Mouse (Mus musculus) MEL (cell line): Measurements from ENCODE around the gene Ddost. TPM values are rescaled to one million over a fixed set of nuclear protein-coding genes. Genes with fewer than 3 reads are reported as not detected.

Experiments
- DNase-seq: peaks from one replicate; pipeline ENCODE4 v3.0.0; 2011; ENCODE audit warnings: low read depth, low spot score
- H3K27ac ChIP-seq: 2 replicates; pipeline ENCODE4 v1.5.1; 2012; ENCODE audit warnings: low read depth, mild to moderate bottlenecking, control low read depth, low read length, moderate library complexity; ENCODE audit not compliant: control insufficient read depth
- H3K27me3 ChIP-seq, 2 experiments: fragments of 150-350 bp in 1 of 2; sonication (generic) in 1 of 2; 2 replicates each; pipeline ENCODE4 v1.6.1; 2012; ENCODE audit warnings: low read length in 2 of 2, mild to moderate bottlenecking in 2 of 2, improper control_type of control experiment in 1 of 2, moderate library complexity in 1 of 2; ENCODE audit not compliant: insufficient read depth in 2 of 2, control insufficient read depth in 1 of 2
- H3K36me3 ChIP-seq, 2 experiments: 2 replicates each; pipeline ENCODE4 v1.6.1; 2012 to 2014; ENCODE audit warnings: low read length in 2 of 2, improper control_type of control experiment in 1 of 2, inconsistent platforms in 1 of 2, mild to moderate bottlenecking in 1 of 2; ENCODE audit not compliant: insufficient read depth in 2 of 2, control insufficient read depth in 1 of 2
- H3K4me1 ChIP-seq, 2 experiments: fragments of 150-350 bp in 1 of 2; sonication (generic) in 1 of 2; 2 replicates each; pipeline ENCODE4 v1.6.1; 2012; ENCODE audit warnings: low read length in 2 of 2, improper control_type of control experiment in 1 of 2, mild to moderate bottlenecking in 1 of 2; ENCODE audit not compliant: insufficient read depth in 2 of 2, control insufficient read depth in 1 of 2
- H3K4me3 ChIP-seq, 2 experiments: fragments of 150-350 bp in 1 of 2; sonication (generic) in 1 of 2; 2 replicates each; pipeline ENCODE4 v1.5.1; 2012; ENCODE audit warnings: low read depth in 2 of 2, low read length in 2 of 2, mild to moderate bottlenecking in 2 of 2, moderate library complexity in 2 of 2, control low read depth in 1 of 2, improper control_type of control experiment in 1 of 2; ENCODE audit not compliant: control insufficient read depth in 1 of 2, insufficient read depth in 1 of 2
- H3K79me2 ChIP-seq: 2 replicates; pipeline ENCODE4 v1.6.1; 2012; ENCODE audit warnings: mild to moderate bottlenecking, low read length, moderate library complexity; ENCODE audit not compliant: control insufficient read depth, poor library complexity, insufficient read depth
- H3K9ac ChIP-seq: 2 replicates; pipeline ENCODE4 v1.6.1; 2012; ENCODE audit warnings: low read depth, mild to moderate bottlenecking, control low read depth, low read length, moderate library complexity; ENCODE audit not compliant: control insufficient read depth, poor library complexity, severe bottlenecking
- H3K9me3 ChIP-seq: fragments of 150-350 bp; sonication (generic); replicated peaks from 2 replicates; pipeline ENCODE4 v1.6.1; 2012; ENCODE audit warnings: mild to moderate bottlenecking, low read length, improper control_type of control experiment, moderate library complexity; ENCODE audit not compliant: insufficient read depth
- BHLHE40 ChIP-seq: IDR thresholded peaks from 2 replicates; pipeline ENCODE4 v1.6.1; 2012; ENCODE audit warnings: low read depth, mild to moderate bottlenecking, inconsistent platforms, low read length, improper control_type of control experiment, borderline replicate concordance
- CHD1 ChIP-seq: IDR thresholded peaks from 2 replicates; pipeline ENCODE4 v1.6.1; 2012; ENCODE audit warnings: low read depth, mild to moderate bottlenecking, inconsistent platforms, low read length, improper control_type of control experiment
- CTCF ChIP-seq, 3 experiments: IDR thresholded peaks in 2 of 3; conservative IDR thresholded peaks in 1 of 3; 2 replicates each; pipeline ENCODE4 v1.5.1; 2011 to 2012; ENCODE audit warnings: low read length in 3 of 3, low read depth in 2 of 3, mild to moderate bottlenecking in 2 of 3, improper control_type of control experiment in 1 of 3, inconsistent platforms in 1 of 3, mixed read lengths in 1 of 3, moderate library complexity in 1 of 3; ENCODE audit not compliant: control insufficient read depth in 1 of 3, insufficient read depth in 1 of 3, poor library complexity in 1 of 3, severe bottlenecking in 1 of 3
- HCFC1 ChIP-seq: IDR thresholded peaks from 2 replicates; pipeline ENCODE4 v1.6.1; 2012; ENCODE audit warnings: low read depth, mild to moderate bottlenecking, inconsistent platforms, low read length, improper control_type of control experiment, moderate library complexity
- JUND ChIP-seq: IDR thresholded peaks from 2 replicates; pipeline ENCODE4 v1.6.1; 2011; ENCODE audit warnings: low read depth, mild to moderate bottlenecking, improper control_type of control experiment, low read length
- MAX ChIP-seq: IDR thresholded peaks from 2 replicates; pipeline ENCODE4 v1.6.1; 2011; ENCODE audit warnings: low read length, improper control_type of control experiment
- MAZ ChIP-seq: IDR thresholded peaks from 2 replicates; pipeline ENCODE4 v1.6.1; 2012; ENCODE audit warnings: low read depth, mild to moderate bottlenecking, inconsistent platforms, low read length, improper control_type of control experiment
- MEF2A ChIP-seq: IDR thresholded peaks from 2 replicates; pipeline ENCODE4 v1.6.1; 2014; ENCODE audit warnings: low read depth, mild to moderate bottlenecking, inconsistent platforms, low read length, improper control_type of control experiment; ENCODE audit not compliant: poor library complexity, insufficient replicate concordance, severe bottlenecking; ENCODE audit errors: extremely low read depth
- MYB ChIP-seq: IDR thresholded peaks from 2 replicates; pipeline ENCODE4 v1.6.1; 2011; ENCODE audit warnings: mild to moderate bottlenecking, low read depth, low read length, improper control_type of control experiment
- NRF1 ChIP-seq: IDR thresholded peaks from 2 replicates; pipeline ENCODE4 v1.6.1; 2014; ENCODE audit warnings: low read depth, mild to moderate bottlenecking, inconsistent platforms, low read length, improper control_type of control experiment, moderate library complexity; ENCODE audit not compliant: poor library complexity, insufficient read depth, severe bottlenecking
- POLR2AphosphoS5 ChIP-seq: IDR thresholded peaks from 2 replicates; pipeline ENCODE4 v1.6.1; 2012; ENCODE audit warnings: low read depth, borderline replicate concordance, mild to moderate bottlenecking, inconsistent platforms, low read length, moderate library complexity, mixed read lengths
- RCOR1 ChIP-seq: IDR thresholded peaks from 2 replicates; pipeline ENCODE4 v1.6.1; 2012; ENCODE audit warnings: low read depth, mild to moderate bottlenecking, inconsistent platforms, low read length, improper control_type of control experiment
- TAL1 ChIP-seq: IDR thresholded peaks from 2 replicates; pipeline ENCODE4 v1.6.1; 2012; ENCODE audit warnings: mild to moderate bottlenecking, inconsistent platforms, low read length, moderate library complexity, mixed read lengths
- TCF12 ChIP-seq: IDR thresholded peaks from 2 replicates; pipeline ENCODE4 v1.6.1; 2014; ENCODE audit warnings: low read depth, mild to moderate bottlenecking, inconsistent platforms, low read length, improper control_type of control experiment, moderate library complexity
- USF2 ChIP-seq, 2 experiments: IDR thresholded peaks; 2 replicates each; pipeline ENCODE4 v1.6.1; 2011 to 2012; ENCODE audit warnings: improper control_type of control experiment in 2 of 2, low read length in 2 of 2, borderline replicate concordance in 1 of 2, inconsistent platforms in 1 of 2, low read depth in 1 of 2, mild to moderate bottlenecking in 1 of 2; ENCODE audit not compliant: insufficient read depth in 1 of 2
- ZC3H11A ChIP-seq: IDR thresholded peaks from 2 replicates; pipeline ENCODE4 v1.6.1; 2012; ENCODE audit warnings: low read depth, mild to moderate bottlenecking, inconsistent platforms, low read length, improper control_type of control experiment
- ZKSCAN1 ChIP-seq: IDR thresholded peaks from 2 replicates; pipeline ENCODE4 v1.6.1; 2012; ENCODE audit warnings: low read depth, mild to moderate bottlenecking, inconsistent platforms, low read length, improper control_type of control experiment, moderate library complexity
- ZMIZ1 ChIP-seq: IDR thresholded peaks from 2 replicates; pipeline ENCODE4 v1.6.1; 2012; ENCODE audit warnings: low read depth, mild to moderate bottlenecking, inconsistent platforms, low read length, improper control_type of control experiment, moderate library complexity
- ZNF384 ChIP-seq: IDR thresholded peaks from 2 replicates; pipeline ENCODE4 v1.6.1; 2012; ENCODE audit warnings: low read depth, mild to moderate bottlenecking, inconsistent platforms, low read length, improper control_type of control experiment
- polyA plus RNA-seq, 2 experiments: library from polyadenylated mRNA; stranded (reverse) in 1 of 2; unstranded in 1 of 2; fragments of >175 nt in 1 of 2; fragments of >200 nt in 1 of 2; gene quantifications; 2 replicates each; pipeline versions ENCODE4 v1.2.1 to v1.2.4; 2012; ENCODE audit warnings: low replicate concordance in 2 of 2, low read depth in 1 of 2; ENCODE audit not compliant: insufficient read length in 2 of 2, insufficient read depth in 1 of 2, missing spikeins in 1 of 2
- total RNA-seq: library from RNA; depleted of rRNA; stranded (reverse); fragments of 300-350 nt; gene quantifications from 2 replicates; pipeline ENCODE4 v1.2.3, GENCODE M21; 2012

Ddost gene
- total and polyA plus RNA-seq, 3 experiments = 68.9 to 402 (median 283) TPM

GRCm38 (mm10) chr4:138344891-138345545, 40.5 kb downstream of the Ddost start (continued):
- TF ChIP-seq USF2 (IDR thresholded peaks at IDR 0.05; ENCODE audit: borderline replicate concordance in 1 of 2, insufficient read depth in 1 of 2, low read depth in 1 of 2, low read length in 2 of 2) = no peak
- no peak for TF ChIP-seq ZNF384
- TF ChIP-seq HCFC1 = peak; percentile 63
- peak; percentile 89 for TF ChIP-seq MAX
- TF ChIP-seq ZKSCAN1 = no peak
- no peak for TF ChIP-seq CTCF (IDR thresholded peaks at IDR 0.05 in 2 of 3, conservative IDR thresholded peaks at IDR 0.05 in 1 of 3; ENCODE audit: control insufficient read depth in 1 of 3, insufficient read depth in 1 of 3, low read depth in 2 of 3, low read length in 3 of 3, poor library complexity in 1 of 3, severe bottlenecking in 1 of 3)
- peak; percentile 84 for TF ChIP-seq JUND
- no peak for TF ChIP-seq ZC3H11A
- TF ChIP-seq TAL1 = peak; percentile 64
- no peak for TF ChIP-seq CHD1
- TF ChIP-seq, all 39 proteins: peak for 15

GRCm38 (mm10) chr4:138347280-138347679, 42.8 kb downstream of the Ddost start:
- peaks cover 0 to 17% of the 10 kb centered on the region in 2 experiments; a peak in 2 of 4 replicates for H3K36me3 ChIP-seq
- no peak overlapping the region for H3K9ac ChIP-seq
- TF ChIP-seq ZKSCAN1 = no peak
- TF ChIP-seq POLR2AphosphoS5 = no peak
- TF ChIP-seq CHD1 = no peak
- TF ChIP-seq MAZ = no peak
- no peak for TF ChIP-seq ZMIZ1
- no peak for TF ChIP-seq JUND
- TF ChIP-seq CTCF (IDR thresholded peaks at IDR 0.05 in 2 of 3, conservative IDR thresholded peaks at IDR 0.05 in 1 of 3; ENCODE audit: control insufficient read depth in 1 of 3, insufficient read depth in 1 of 3, low read depth in 2 of 3, low read length in 3 of 3, poor library complexity in 1 of 3, severe bottlenecking in 1 of 3) = no peak
- TF ChIP-seq MEF2A = no peak
- TF ChIP-seq TAL1 = no peak
- TF ChIP-seq NRF1 = no peak
- TF ChIP-seq BHLHE40 = no peak
- TF ChIP-seq MYB = no peak
- no peak for TF ChIP-seq RCOR1
- no peak for TF ChIP-seq TCF12
- H3K79me2 ChIP-seq = no peaks in the 10 kb centered on the region
- DNase-seq = no peak
- H3K27ac ChIP-seq = no peak overlapping the region
- H3K4me1 ChIP-seq = peaks cover 10 to 22% of the 10 kb centered on the region in 2 experiments
- no peaks in the 10 kb centered on the region for H3K9me3 ChIP-seq
- no peak overlapping the region for H3K4me3 ChIP-seq
- H3K27me3 ChIP-seq = no peaks in the 10 kb centered on the region
